Mouse (Mus musculus): Measurements from ENCODE around the gene Slc1a6. TPM values are rescaled to one million over a fixed set of nuclear protein-coding genes. Genes with fewer than 3 reads are reported as not detected.

The Slc1a6 gene
- 1.7 TPM in 2 replicates for total RNA-seq (2012; rRNA removed)

DNA sequence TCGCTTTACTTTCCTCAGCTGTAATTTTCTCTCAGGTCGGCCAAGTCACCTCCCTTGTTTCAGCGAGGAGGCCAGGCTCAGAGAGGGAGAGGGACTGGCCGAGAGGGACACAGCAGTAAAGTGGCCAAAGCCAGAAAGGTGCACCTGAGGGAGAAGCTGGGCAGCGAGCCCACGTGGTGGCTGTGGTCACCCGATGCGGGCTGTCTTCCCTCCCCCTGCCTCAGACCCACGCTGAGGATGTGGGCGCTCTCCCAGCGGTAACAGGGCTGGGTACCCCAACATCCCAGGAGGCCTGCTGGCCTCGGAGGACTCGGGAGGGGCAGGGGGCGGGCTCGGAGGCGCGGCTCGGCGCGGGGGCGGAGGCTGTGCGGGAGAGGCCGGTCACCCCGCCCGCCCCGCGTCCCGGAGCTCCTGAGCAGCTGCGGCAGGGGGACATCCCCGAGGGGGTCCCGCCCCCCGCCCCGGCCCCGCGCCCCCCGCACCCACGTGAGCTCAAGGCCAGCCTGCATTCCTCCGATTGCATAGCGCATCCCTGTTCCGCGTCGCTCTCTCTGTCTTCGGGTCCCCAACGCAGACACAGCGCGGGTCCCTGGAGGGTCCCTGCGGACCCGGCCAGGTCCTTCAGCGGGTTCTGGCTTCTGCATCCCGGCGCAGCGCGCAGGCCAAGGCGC is at the start of gene Slc1a6:
TSS of gene Slc1a6 (plus strand) at position 516 of the 671 bp plus-strand sequence.
- no peak within 1 kb of the TSS for H3K27ac ChIP-seq (ENCODE audit: insufficient read depth, low read depth, low read length, poor library complexity, severe bottlenecking)

DNA sequence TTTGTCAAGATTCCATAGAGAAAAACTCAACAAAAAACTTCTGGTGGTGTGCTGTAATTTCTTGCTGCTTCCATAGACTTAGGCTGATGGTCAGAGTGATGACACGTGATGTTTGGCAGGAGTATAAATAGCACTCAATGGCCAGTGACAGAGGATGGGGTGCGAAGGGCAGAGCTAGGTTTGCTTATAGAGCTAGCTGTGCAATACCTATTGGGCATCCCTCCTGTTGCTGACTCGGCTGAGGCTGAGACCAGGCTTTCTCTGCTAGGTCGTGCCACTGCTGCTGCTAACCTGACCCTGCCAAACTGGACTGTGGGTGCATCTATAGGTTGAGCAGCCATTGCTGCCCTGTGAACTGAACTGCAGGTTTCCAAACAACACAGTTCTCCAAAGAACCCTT is 40.5 kb upstream of the Slc1a6 start:
- no peaks in the 10 kb centered on the region for H3K9me3 ChIP-seq (ENCODE audit: control insufficient read depth, insufficient read depth, low read depth, low read length)
- no peaks in the 10 kb centered on the region for H3K36me3 ChIP-seq (ENCODE audit: control insufficient read depth, insufficient read depth, low read length, poor library complexity, severe bottlenecking)
- TF ChIP-seq CHD2 (IDR thresholded peaks at IDR 0.05; ENCODE audit: low read depth, low read length) (no peak), MAFK (IDR thresholded peaks at IDR 0.05; ENCODE audit: insufficient read depth, low read depth, low read length) (no peak), ZNF384 (IDR thresholded peaks at IDR 0.05; ENCODE audit: low read depth, low read length) (no peak), HCFC1 (IDR thresholded peaks at IDR 0.05; ENCODE audit: borderline replicate concordance, insufficient read depth, low read length) (no peak), ZC3H11A (IDR thresholded peaks at IDR 0.05; ENCODE audit: borderline replicate concordance, low read depth, low read length) (no peak)
- DNase-seq (ENCODE audit: low read depth, low spot score), result no peak
- H3K4me1 ChIP-seq (ENCODE audit: control insufficient read depth in 2 of 2, insufficient read depth in 2 of 2, low read length in 2 of 2, poor library complexity in 1 of 2), result no peaks in the 10 kb centered on the region
- no peak overlapping the region for H3K9ac ChIP-seq (ENCODE audit: insufficient read depth, low read depth, low read length, poor library complexity, severe bottlenecking)
- H3K4me3 ChIP-seq (ENCODE audit: insufficient read depth in 1 of 2, low read depth in 1 of 2, low read length in 2 of 2, poor library complexity in 1 of 2, severe bottlenecking in 1 of 2), result no peak overlapping the region
- in situ Hi-C loops (cut with MboI; ENCODE audit: low sequenced_read_pairs in 2 of 2, unreplicated experiment in 2 of 2), result loop anchor here in 1 of 2 experiments (10.0 kb wide), 1 partner anchor 105 kb away; no protein-coding TSS in a partner anchor
- H3K27ac ChIP-seq (ENCODE audit: insufficient read depth, low read depth, low read length, poor library complexity, severe bottlenecking), result no peak overlapping the region

More for the DNA sequence above, at the start of gene Slc1a6:
- TF ChIP-seq ZNF384 (IDR thresholded peaks at IDR 0.05; ENCODE audit: low read depth, low read length) (no peak), MAFK (IDR thresholded peaks at IDR 0.05; ENCODE audit: insufficient read depth, low read depth, low read length) (no peak), ZC3H11A (IDR thresholded peaks at IDR 0.05; ENCODE audit: borderline replicate concordance, low read depth, low read length) (no peak), CHD2 (IDR thresholded peaks at IDR 0.05; ENCODE audit: low read depth, low read length) (no peak), HCFC1 (IDR thresholded peaks at IDR 0.05; ENCODE audit: borderline replicate concordance, insufficient read depth, low read length) (no peak)
- Histone ChIP-seq H3K4me1 (ENCODE audit: control insufficient read depth in 2 of 2, insufficient read depth in 2 of 2, low read length in 2 of 2, poor library complexity in 1 of 2) (0 out of 4 replicates have a peak, but pooled peaks cover 0 to 2% of the 10 kb centered on the region in 2 experiments), H3K4me3 (ENCODE audit: insufficient read depth in 1 of 2, low read depth in 1 of 2, low read length in 2 of 2, poor library complexity in 1 of 2, severe bottlenecking in 1 of 2) (peak within 1 kb of the TSS; percentile 58 to 68), H3K9ac (ENCODE audit: insufficient read depth, low read depth, low read length, poor library complexity, severe bottlenecking) (peak within 1 kb of the TSS; percentile 63), H3K36me3 (ENCODE audit: control insufficient read depth, insufficient read depth, low read length, poor library complexity, severe bottlenecking) (no peaks in the 10 kb centered on the region), H3K9me3 (ENCODE audit: control insufficient read depth, insufficient read depth, low read depth, low read length) (no peaks in the 10 kb centered on the region)
- in situ Hi-C loops (cut with MboI; ENCODE audit: low sequenced_read_pairs in 2 of 2, unreplicated experiment in 2 of 2), result no loop called here
- no peak for DNase-seq (ENCODE audit: low read depth, low spot score)

DNA sequence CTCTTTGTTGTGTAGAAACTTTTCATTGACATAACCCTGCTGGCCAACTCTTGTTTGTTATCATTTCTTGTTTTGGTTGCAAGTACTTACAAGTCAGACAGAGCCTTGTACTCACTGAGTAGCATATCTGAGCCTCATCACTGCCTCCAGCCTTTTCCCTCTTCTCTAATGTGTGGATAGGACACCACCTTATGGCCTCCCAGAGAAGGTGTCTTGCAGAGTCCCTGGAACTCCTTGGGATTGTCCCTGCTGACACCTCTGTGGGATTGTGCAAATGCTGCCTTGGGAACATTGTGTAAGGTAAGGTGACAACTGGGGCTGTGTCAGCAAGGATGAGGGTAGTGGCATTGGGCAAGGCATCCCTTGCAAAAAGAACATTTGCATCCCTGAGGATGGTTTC is 36.6 kb upstream of the Slc1a6 start:
- H3K36me3 ChIP-seq (ENCODE audit: control insufficient read depth, insufficient read depth, low read length, poor library complexity, severe bottlenecking), result no peaks in the 10 kb centered on the region
- H3K4me3 ChIP-seq (ENCODE audit: insufficient read depth in 1 of 2, low read depth in 1 of 2, low read length in 2 of 2, poor library complexity in 1 of 2, severe bottlenecking in 1 of 2), result no peak overlapping the region
- TF ChIP-seq MAFK (IDR thresholded peaks at IDR 0.05; ENCODE audit: insufficient read depth, low read depth, low read length), result no peak
- no peak for TF ChIP-seq ZNF384 (IDR thresholded peaks at IDR 0.05; ENCODE audit: low read depth, low read length)
- no peak for TF ChIP-seq CHD2 (IDR thresholded peaks at IDR 0.05; ENCODE audit: low read depth, low read length)
- TF ChIP-seq HCFC1 (IDR thresholded peaks at IDR 0.05; ENCODE audit: borderline replicate concordance, insufficient read depth, low read length), result no peak
- TF ChIP-seq ZC3H11A (IDR thresholded peaks at IDR 0.05; ENCODE audit: borderline replicate concordance, low read depth, low read length), result peak; percentile 3; the same call in 1 of the 2 replicates
- in situ Hi-C loops (cut with MboI; ENCODE audit: low sequenced_read_pairs in 2 of 2, unreplicated experiment in 2 of 2), result loop anchor here in 1 of 2 experiments (10.0 kb wide), 1 partner anchor 109 kb away; no protein-coding TSS in a partner anchor
- no peak overlapping the region for H3K27ac ChIP-seq (ENCODE audit: insufficient read depth, low read depth, low read length, poor library complexity, severe bottlenecking)
- DNase-seq (ENCODE audit: low read depth, low spot score), result no peak
- peaks cover 0 to 8% of the 10 kb centered on the region in 2 experiments; a peak in 1 of 4 replicates for H3K4me1 ChIP-seq (ENCODE audit: control insufficient read depth in 2 of 2, insufficient read depth in 2 of 2, low read length in 2 of 2, poor library complexity in 1 of 2)
- no peaks in the 10 kb centered on the region for H3K9me3 ChIP-seq (ENCODE audit: control insufficient read depth, insufficient read depth, low read depth, low read length)
- no peak overlapping the region for H3K9ac ChIP-seq (ENCODE audit: insufficient read depth, low read depth, low read length, poor library complexity, severe bottlenecking)

DNA sequence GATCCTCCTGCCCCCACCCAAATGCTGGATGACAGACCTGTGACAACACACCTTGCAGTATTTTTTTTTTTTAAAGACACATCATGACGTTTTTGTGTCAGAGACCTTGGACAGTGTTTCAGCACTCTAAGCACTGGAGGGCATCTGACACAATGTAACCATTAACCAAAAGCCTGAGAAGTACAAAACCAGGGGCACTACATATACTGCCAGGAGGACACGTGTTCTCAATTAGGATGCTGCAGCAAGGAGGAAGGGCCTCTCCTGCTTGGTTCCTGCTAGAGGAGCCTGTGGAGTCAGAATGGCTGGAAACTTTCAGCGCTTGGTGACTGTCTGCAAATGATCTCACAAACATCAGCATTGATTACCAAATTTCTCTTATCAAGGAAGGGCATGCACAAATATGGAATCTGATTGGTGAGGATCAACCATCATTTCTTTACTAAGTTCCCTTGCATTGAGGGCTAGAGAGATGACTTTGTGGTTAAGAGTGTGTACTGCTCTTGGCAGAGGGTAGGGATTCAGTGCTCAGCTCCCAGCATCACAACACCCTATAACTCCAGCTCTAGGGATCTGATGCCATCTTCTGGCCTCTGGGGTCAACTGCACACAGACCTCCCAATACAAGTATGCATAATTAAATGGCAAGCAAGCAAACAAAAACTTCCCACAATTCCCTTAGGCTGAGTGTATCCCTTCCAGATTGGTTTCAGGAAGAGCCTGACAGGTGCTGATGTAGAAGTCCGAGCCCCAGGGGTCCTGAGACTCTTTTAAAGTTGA is 34.7 kb upstream of the Slc1a6 start:
- Histone ChIP-seq H3K9me3 (ENCODE audit: control insufficient read depth, insufficient read depth, low read depth, low read length) (no peaks in the 10 kb centered on the region), H3K36me3 (ENCODE audit: control insufficient read depth, insufficient read depth, low read length, poor library complexity, severe bottlenecking) (no peaks in the 10 kb centered on the region), H3K27ac (ENCODE audit: insufficient read depth, low read depth, low read length, poor library complexity, severe bottlenecking) (no peak overlapping the region), H3K4me3 (ENCODE audit: insufficient read depth in 1 of 2, low read depth in 1 of 2, low read length in 2 of 2, poor library complexity in 1 of 2, severe bottlenecking in 1 of 2) (no peak overlapping the region), H3K9ac (ENCODE audit: insufficient read depth, low read depth, low read length, poor library complexity, severe bottlenecking) (no peak overlapping the region), H3K4me1 (ENCODE audit: control insufficient read depth in 2 of 2, insufficient read depth in 2 of 2, low read length in 2 of 2, poor library complexity in 1 of 2) (peaks cover 0 to 8% of the 10 kb centered on the region in 2 experiments; a peak in 1 of 4 replicates)
- in situ Hi-C loops (cut with MboI; ENCODE audit: low sequenced_read_pairs in 2 of 2, unreplicated experiment in 2 of 2), result loop anchor here in 1 of 2 experiments (10.0 kb wide), 1 partner anchor 111 kb away; no protein-coding TSS in a partner anchor
- TF ChIP-seq MAFK (IDR thresholded peaks at IDR 0.05; ENCODE audit: insufficient read depth, low read depth, low read length), result 0 out of 2 replicates have a peak, but pooled peaks have one; percentile 4
- no peak for TF ChIP-seq ZNF384 (IDR thresholded peaks at IDR 0.05; ENCODE audit: low read depth, low read length)
- TF ChIP-seq ZC3H11A (IDR thresholded peaks at IDR 0.05; ENCODE audit: borderline replicate concordance, low read depth, low read length), result peak; percentile 88
- no peak for TF ChIP-seq HCFC1 (IDR thresholded peaks at IDR 0.05; ENCODE audit: borderline replicate concordance, insufficient read depth, low read length)
- no peak for TF ChIP-seq CHD2 (IDR thresholded peaks at IDR 0.05; ENCODE audit: low read depth, low read length)
- DNase-seq (ENCODE audit: low read depth, low spot score), result peak; percentile 57

Measured in ES-E14 (cell line).